In genomic region chr9:54335582-54335981, GRCm38 (mm10) we compare ENCODE assay signal across 26 mouse cellular contexts. TPM values are rescaled to one million over a fixed set of nuclear protein-coding genes. Genes with fewer than 3 reads are reported as not detected.
DNase-seq lines count a peak whose midpoint lies in the region; ATAC-seq lines count a peak whose summit lies in the region.
"Had no signal": no experiment of that assay in that cellular context is flagged by ENCODE, and none has a peak within 500 bp of the region (broad histone marks: within the 10 kb centered on the region; RNA-seq: fewer than 3 reads in every experiment).

No protein-coding gene starts in this region.

- DNase-seq in adipocyte (ENCODE audit: low spot score): no peak
- DNase-seq: adrenal gland, adult 2 months; adrenal gland, postnatal 36 days; B cell, adult 2 months; cerebellum, adult 2 months; cerebellum, postnatal 14 days; gastrocnemius, postnatal 10 days; heart, postnatal 14 days; kidney, adult 18-20 months; kidney, postnatal 4 days; left cerebral cortex, postnatal 4 days; liver, postnatal 0 days; lung, postnatal 4 days; thymus, postnatal 4 days had no signal

- no peak overlapping the region for H3K4me3 ChIP-seq in forebrain, embryonic 12.5 days (replicated peaks)
- H3K4me3 ChIP-seq in forebrain, embryonic 16.5 days (replicated peaks; ENCODE audit: low read length): no peak overlapping the region
- H3K4me3 ChIP-seq in midbrain, embryonic 12.5 days: no peak overlapping the region
- no peak overlapping the region for H3K4me3 ChIP-seq in midbrain, embryonic 16.5 days (ENCODE audit: low read depth, low read length)
- H3K4me3 ChIP-seq in midbrain, embryonic 15.5 days: no peak overlapping the region
- H3K4me3 ChIP-seq: embryonic facial prominence, embryonic 13.5 days; kidney, embryonic 15.5 days; liver, embryonic 12.5 days had no signal

- H3K4me1 ChIP-seq in forebrain, embryonic 12.5 days: peaks cover 9% of the 10 kb centered on the region
- 0 out of 2 replicates have a peak, but pooled peaks cover 2% of the 10 kb centered on the region for H3K4me1 ChIP-seq in forebrain, embryonic 16.5 days (replicated peaks; ENCODE audit: control insufficient read depth, insufficient read depth, low read length)
- peaks cover 10% of the 10 kb centered on the region; the same call in 1 of the 2 replicates for H3K4me1 ChIP-seq in midbrain, embryonic 12.5 days
- no peaks in the 10 kb centered on the region for H3K4me1 ChIP-seq in midbrain, embryonic 16.5 days (ENCODE audit: control insufficient read depth, insufficient read depth, low read length)
- H3K4me1 ChIP-seq in midbrain, embryonic 15.5 days: no peaks in the 10 kb centered on the region
- H3K4me1 ChIP-seq: kidney, embryonic 15.5 days; liver, embryonic 12.5 days had no signal

- no peaks in the 10 kb centered on the region for H3K9me3 ChIP-seq in forebrain, embryonic 12.5 days
- no peaks in the 10 kb centered on the region for H3K9me3 ChIP-seq in forebrain, embryonic 16.5 days (ENCODE audit: control insufficient read depth, low read length)
- no peaks in the 10 kb centered on the region for H3K9me3 ChIP-seq in midbrain, embryonic 12.5 days
- H3K9me3 ChIP-seq in midbrain, embryonic 16.5 days (replicated peaks; ENCODE audit: control insufficient read depth, low read length, poor library complexity, severe bottlenecking): no peaks in the 10 kb centered on the region
- H3K9me3 ChIP-seq in midbrain, embryonic 15.5 days: no peaks in the 10 kb centered on the region
- H3K9me3 ChIP-seq: embryonic facial prominence, embryonic 13.5 days; kidney, embryonic 15.5 days; liver, embryonic 12.5 days had no signal

- no peaks in the 10 kb centered on the region for H3K36me3 ChIP-seq in forebrain, embryonic 12.5 days (replicated peaks)
- no peaks in the 10 kb centered on the region for H3K36me3 ChIP-seq in forebrain, embryonic 16.5 days (ENCODE audit: control insufficient read depth, insufficient read depth)
- H3K36me3 ChIP-seq in midbrain, embryonic 12.5 days: no peaks in the 10 kb centered on the region
- no peaks in the 10 kb centered on the region for H3K36me3 ChIP-seq in midbrain, embryonic 16.5 days (ENCODE audit: control insufficient read depth, insufficient read depth, low read length)
- H3K36me3 ChIP-seq in midbrain, embryonic 15.5 days (replicated peaks): no peaks in the 10 kb centered on the region
- H3K36me3 ChIP-seq: embryonic facial prominence, embryonic 13.5 days; kidney, embryonic 15.5 days; liver, embryonic 12.5 days had no signal

- H3K27me3 ChIP-seq in forebrain, embryonic 12.5 days: no peaks in the 10 kb centered on the region
- no peaks in the 10 kb centered on the region for H3K27me3 ChIP-seq in forebrain, embryonic 16.5 days (replicated peaks; ENCODE audit: control insufficient read depth, insufficient read depth, low read length)
- H3K27me3 ChIP-seq in midbrain, embryonic 12.5 days: no peaks in the 10 kb centered on the region
- no peaks in the 10 kb centered on the region for H3K27me3 ChIP-seq in midbrain, embryonic 16.5 days (ENCODE audit: control insufficient read depth, insufficient read depth, low read depth, low read length)
- H3K27me3 ChIP-seq in midbrain, embryonic 15.5 days (replicated peaks): no peaks in the 10 kb centered on the region
- H3K27me3 ChIP-seq: embryonic facial prominence, embryonic 13.5 days; kidney, embryonic 15.5 days; liver, embryonic 12.5 days had no signal

- peak overlapping the region; percentile 8; the same call in 1 of the 2 replicates for H3K4me2 ChIP-seq in forebrain, embryonic 12.5 days
- no peak overlapping the region for H3K4me2 ChIP-seq in forebrain, embryonic 16.5 days (ENCODE audit: low read length)
- no peak overlapping the region for H3K4me2 ChIP-seq in midbrain, embryonic 12.5 days (replicated peaks)
- no peak overlapping the region for H3K4me2 ChIP-seq in midbrain, embryonic 16.5 days (ENCODE audit: low read length)
- no peak overlapping the region for H3K4me2 ChIP-seq in midbrain, embryonic 15.5 days
- H3K4me2 ChIP-seq: embryonic facial prominence, embryonic 13.5 days; kidney, embryonic 15.5 days; liver, embryonic 12.5 days had no signal

- peak; percentile 36; the same call in 1 of the 2 replicates for ATAC-seq in forebrain, embryonic 12.5 days (ENCODE audit: low FRiP score)
- ATAC-seq in forebrain, embryonic 16.5 days: no peak
- 0 out of 2 replicates have a peak, but pooled peaks have one; percentile 47 for ATAC-seq in midbrain, embryonic 12.5 days (ENCODE audit: low FRiP score, low read depth)
- ATAC-seq in midbrain, embryonic 16.5 days: no peak
- ATAC-seq in midbrain, embryonic 15.5 days (replicated peaks): peak; percentile 27; the same call in 1 of the 2 replicates
- ATAC-seq: hindbrain, embryonic 16.5 days; liver, embryonic 12.5 days; liver, postnatal 0 days had no signal

- no peak overlapping the region for H3K27ac ChIP-seq in forebrain, embryonic 12.5 days
- no peak overlapping the region for H3K27ac ChIP-seq in forebrain, embryonic 16.5 days (ENCODE audit: low read length)
- no peak overlapping the region for H3K27ac ChIP-seq in midbrain, embryonic 12.5 days (replicated peaks)
- H3K27ac ChIP-seq in midbrain, embryonic 16.5 days (ENCODE audit: low read length): no peak overlapping the region
- H3K27ac ChIP-seq in midbrain, embryonic 15.5 days: no peak overlapping the region
- H3K27ac ChIP-seq: embryonic facial prominence, embryonic 13.5 days; kidney, embryonic 15.5 days; liver, embryonic 12.5 days had no signal

- H3K9ac ChIP-seq in forebrain, embryonic 12.5 days: no peak overlapping the region
- no peak overlapping the region for H3K9ac ChIP-seq in forebrain, embryonic 16.5 days (replicated peaks; ENCODE audit: low read depth, low read length)
- H3K9ac ChIP-seq in midbrain, embryonic 12.5 days (replicated peaks): no peak overlapping the region
- no peak overlapping the region for H3K9ac ChIP-seq in midbrain, embryonic 16.5 days (ENCODE audit: low read depth, low read length)
- no peak overlapping the region for H3K9ac ChIP-seq in midbrain, embryonic 15.5 days
- H3K9ac ChIP-seq: embryonic facial prominence, embryonic 13.5 days; kidney, embryonic 15.5 days; liver, embryonic 12.5 days; liver, postnatal 0 days had no signal

- 21% methylated on average over 12 of the region's 12 CpGs for WGBS in forebrain, embryonic 12.5 days
- 7% methylated on average over 12 of the region's 12 CpGs for WGBS in forebrain, embryonic 16.5 days
- 54% methylated on average over 12 of the region's 12 CpGs for WGBS in midbrain, embryonic 12.5 days
- WGBS in midbrain, embryonic 16.5 days: 37% methylated on average over 12 of the region's 12 CpGs
- WGBS in midbrain, embryonic 15.5 days: 55% methylated on average over 12 of the region's 12 CpGs

RNA-seq across cellular contexts. Expression of gene Gldn, which starts 49.3 kb away (rescaled TPM):
- 0.09 and 0.13 TPM in 2 replicates for polyA plus RNA-seq in forebrain, embryonic 12.5 days (2016; fragmentation: Nextera tagmentation; extraction: Ambion mirVana)
- 0.11 and 0.34 TPM in 2 replicates for polyA plus RNA-seq in forebrain, embryonic 16.5 days (2015; fragmentation: Nextera tagmentation; extraction: Ambion mirVana)
- polyA plus RNA-seq in midbrain, embryonic 12.5 days (2016; fragmentation: Nextera tagmentation; extraction: Ambion mirVana): 0.07 and 0.08 TPM in 2 replicates
- 0.26 and 0.31 TPM in 2 replicates for polyA plus RNA-seq in midbrain, embryonic 16.5 days (2015; fragmentation: Nextera tagmentation; extraction: Ambion mirVana)
- polyA plus RNA-seq in midbrain, embryonic 15.5 days (2015; fragmentation: Nextera tagmentation; extraction: Ambion mirVana): 0.17 and 0.18 TPM in 2 replicates
- polyA plus RNA-seq: heart, embryonic 14.5 days; intestine, embryonic 14.5 days; liver, postnatal 0 days; lung, embryonic 16.5 days had no signal

Comparison
In these comparisons a context has a peak if more than half of its experiments do, and no peak if none do; other contexts are left out.
1. ATAC-seq: peak in forebrain, embryonic 12.5 days (single experiment), midbrain, embryonic 12.5 days (single experiment) and midbrain, embryonic 15.5 days (single experiment); none in forebrain, embryonic 16.5 days (single experiment) and midbrain, embryonic 16.5 days (single experiment).